Mouse (Mus musculus): ENCODE measurements at regions not wholly inside any gene's neighbourhood (a gene's known extent, or its start where the extent isn't known, plus 50 kb on each side); places are given as distances from the start of the nearest gene placed in this dataset.

GRCm38 (mm10) chr3:35496027-35496824, 257.7 kb upstream of the Atp11b start:
- no peak for DNase-seq (ENCODE audit: low read depth)

GRCm38 (mm10) chr3:35510314-35510713, 243.6 kb upstream of the Atp11b start:
- DNase-seq (ENCODE audit: low read depth): no peak

GRCm38 (mm10) chr3:35516517-35516916, 237.4 kb upstream of the Atp11b start:
- DNase-seq (ENCODE audit: low read depth): no peak

GRCm38 (mm10) chr3:35520131-35520530, 233.8 kb upstream of the Atp11b start:
- DNase-seq (ENCODE audit: low read depth): no peak

GRCm38 (mm10) chr3:35547696-35548095, 206.2 kb upstream of the Atp11b start:
- no peak for DNase-seq (ENCODE audit: low read depth)

GRCm38 (mm10) chr3:35551791-35552190, 202.1 kb upstream of the Atp11b start:
- DNase-seq (ENCODE audit: low read depth): no peak

- no peak for DNase-seq (ENCODE audit: low read depth)
Measured at GRCm38 (mm10) chr3:35560425-35560824, 193.5 kb upstream of the Atp11b start.

GRCm38 (mm10) chr3:35574402-35574801, 179.5 kb upstream of the Atp11b start:
- DNase-seq (ENCODE audit: low read depth): no peak

All from gonadal fat pad, adult 2 months (tissue).